Mouse (Mus musculus) ES-Bruce4 (cell line): Measurements from ENCODE around the gene Guca1a.

ENCODE experiments used
- CTCF ChIP-seq: IDR thresholded peaks from one replicate; pipeline ENCODE4 v1.8.1; 2011; ENCODE audit warnings: low read depth, low read length
- EP300 ChIP-seq: IDR thresholded peaks from 2 replicates; pipeline ENCODE4 v1.6.1; 2011; ENCODE audit warnings: low read depth, low read length; ENCODE audit not compliant: insufficient read depth
- POLR2A ChIP-seq: IDR thresholded peaks from one replicate; pipeline ENCODE4 v1.8.1; 2011; ENCODE audit warnings: low read length; ENCODE audit not compliant: insufficient read depth

GRCm38 (mm10) chr17:47399091-47399490 lies 1.3 kb downstream of the Guca1a start:
- TF ChIP-seq CTCF (no peak), POLR2A (no peak), EP300 (no peak)
